Mouse (Mus musculus): ENCODE measurements at regions not wholly inside any gene's neighbourhood (a gene's known extent, or its start where the extent isn't known, plus 50 kb on each side); places are given as distances from the start of the nearest gene placed in this dataset.

DNA sequence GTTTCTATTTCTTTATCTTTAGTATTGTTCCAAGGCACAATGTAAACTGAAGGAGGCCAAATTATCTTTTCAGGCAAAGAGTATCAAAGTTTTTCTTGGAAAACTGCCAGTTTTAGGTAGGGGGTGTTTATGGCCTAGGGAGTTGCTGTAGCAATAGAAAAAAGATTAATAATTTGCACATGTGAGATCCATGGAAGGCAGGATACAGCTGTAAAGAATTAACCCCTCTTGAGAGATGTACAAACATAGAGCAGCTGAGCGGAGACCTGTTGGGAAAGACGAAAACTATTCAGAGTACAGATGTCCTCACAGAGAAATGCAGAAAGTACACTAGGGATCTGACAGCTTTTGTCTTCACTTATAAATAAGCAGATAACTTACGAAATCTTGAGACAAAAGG, 176.8 kb downstream of the Fign start:
- DNase-seq = no peak

- no peak for DNase-seq
Measured at GRCm38 (mm10) chr2:63920019-63920418, 177.8 kb downstream of the Fign start.

- DNase-seq = no peak
Measured at GRCm38 (mm10) chr2:63900644-63901043, 197.2 kb downstream of the Fign start.

- DNase-seq = no peak
Measured at GRCm38 (mm10) chr2:63878477-63878876, 219.4 kb downstream of the Fign start.

DNA sequence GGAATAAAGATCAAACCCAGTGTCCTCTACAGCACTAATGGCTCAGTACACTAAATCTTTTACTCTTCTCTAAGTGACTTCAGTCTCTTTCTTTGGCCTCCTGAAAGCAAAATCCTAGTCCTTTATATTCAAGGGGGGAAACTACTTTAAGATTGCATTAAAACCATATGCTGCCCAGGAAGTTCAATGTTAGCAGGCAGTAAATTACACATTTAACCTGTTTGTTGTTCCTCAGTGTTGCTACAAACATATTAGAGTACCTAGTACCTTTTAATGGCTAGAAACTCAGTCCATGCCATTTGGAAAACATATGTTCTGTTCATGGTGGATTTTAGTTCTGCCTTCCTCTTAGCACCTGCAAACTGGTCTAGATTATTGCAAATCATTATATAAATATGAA, 220.5 kb downstream of the Fign start:
- peak in 1 of 2 experiments; percentile 18 for DNase-seq

- peak; percentile 68 to 79 for DNase-seq
Measured at GRCm38 (mm10) chr2:63876375-63876774, 221.5 kb downstream of the Fign start.

DNA sequence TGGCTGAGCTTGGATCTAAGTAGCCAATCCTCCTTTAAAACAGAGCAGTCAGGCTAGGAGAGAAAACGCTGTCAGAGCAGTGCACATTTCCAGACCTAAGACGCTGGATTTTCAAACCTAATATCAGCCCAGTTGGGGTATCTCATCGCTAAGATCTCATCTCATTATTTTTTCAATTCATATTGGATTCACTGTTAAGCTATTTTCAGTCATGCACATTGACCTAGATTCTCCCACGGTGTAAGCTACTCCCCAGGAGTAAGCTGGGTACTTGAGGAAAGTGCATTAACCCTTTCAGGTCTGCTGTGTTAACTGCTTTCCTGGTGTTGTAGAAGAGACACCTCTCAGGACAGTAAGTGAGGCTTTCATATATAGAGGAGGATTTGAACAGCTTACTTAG, 222.7 kb downstream of the Fign start:
- no peak for DNase-seq

- no peak for DNase-seq
Measured at GRCm38 (mm10) chr2:63866524-63866923, 231.3 kb downstream of the Fign start.

- DNase-seq = no peak
Measured at GRCm38 (mm10) chr2:63861821-63862220, 236.0 kb downstream of the Fign start.

DNA sequence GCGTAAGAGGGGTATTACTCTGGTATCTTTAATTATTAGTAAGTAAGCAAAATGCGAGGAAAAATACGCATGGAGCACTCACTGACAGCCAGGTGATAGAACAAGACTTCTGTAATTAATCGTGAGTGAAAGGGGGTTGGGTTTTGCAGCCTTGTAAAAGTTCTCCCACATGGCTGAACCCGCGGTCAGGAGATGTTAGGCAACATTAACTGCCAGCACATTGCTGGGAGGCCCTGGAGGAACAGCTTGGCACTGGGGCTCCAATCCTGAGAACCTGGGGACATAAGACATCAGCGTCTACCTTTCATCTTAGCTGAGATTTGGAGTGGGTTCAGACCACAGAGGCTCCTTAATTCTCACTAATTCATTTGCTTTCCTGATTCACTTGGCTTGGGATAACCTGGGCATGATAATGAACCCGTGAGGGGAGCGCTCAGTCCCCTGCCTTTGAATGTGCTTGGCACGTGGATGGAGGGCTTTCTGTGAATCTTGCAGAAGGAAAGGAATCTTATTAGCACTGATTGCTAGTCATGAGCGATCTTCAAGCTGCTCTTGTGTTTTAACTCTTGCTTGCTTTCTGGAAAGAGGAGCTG, 241.3 kb downstream of the Fign start:
- no peak for DNase-seq

DNA sequence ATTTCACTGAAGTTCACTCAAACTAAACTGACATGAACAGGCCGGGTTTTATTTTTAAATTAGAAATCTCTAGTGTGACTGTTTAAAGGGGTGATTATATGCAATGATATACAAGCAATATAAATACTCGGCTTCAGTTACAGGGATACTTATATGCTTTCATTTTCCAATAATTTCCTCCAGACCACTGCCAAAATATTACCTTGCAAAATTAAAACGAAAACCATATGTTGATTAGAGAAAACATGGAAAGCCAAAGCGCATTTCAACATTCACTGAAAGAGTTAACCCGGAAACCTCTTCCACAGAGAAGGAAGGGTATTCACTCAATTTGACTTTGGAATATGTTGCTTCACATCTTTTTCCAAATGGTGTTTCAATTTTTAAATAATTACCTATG, 242.4 kb downstream of the Fign start:
- DNase-seq = no peak

- no peak for DNase-seq
Measured at GRCm38 (mm10) chr2:63854198-63854875, 243.5 kb downstream of the Fign start.

- no peak for DNase-seq
Measured at GRCm38 (mm10) chr2:63853226-63853625, 244.6 kb downstream of the Fign start.

DNA sequence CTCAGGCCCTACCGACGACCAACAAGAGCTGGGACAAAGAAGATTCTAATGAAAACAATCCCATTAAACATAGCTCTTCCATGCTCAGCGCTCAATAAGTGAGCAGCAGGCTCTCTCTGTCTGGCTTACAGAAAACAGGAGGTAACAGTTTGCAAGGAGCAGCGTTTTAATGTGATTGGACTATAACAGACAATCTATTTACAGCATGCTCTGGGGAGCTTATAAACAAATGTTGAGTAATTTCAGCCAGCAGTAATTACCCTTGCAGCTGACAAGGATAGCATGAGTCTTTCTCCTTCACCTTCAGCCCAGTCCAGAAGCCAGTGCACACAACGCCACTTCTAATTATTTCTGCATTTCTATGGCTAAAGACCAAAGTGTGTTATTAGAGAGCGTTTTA, 245.6 kb downstream of the Fign start:
- no peak for DNase-seq

- DNase-seq = no peak
Measured at GRCm38 (mm10) chr2:63850033-63850432, 247.8 kb downstream of the Fign start.

- DNase-seq = no peak
Measured at GRCm38 (mm10) chr2:63849486-63849885, 248.4 kb downstream of the Fign start.

- DNase-seq = no peak
Measured at GRCm38 (mm10) chr2:63832041-63832714, 265.7 kb downstream of the Fign start.

- no peak for DNase-seq
Measured at GRCm38 (mm10) chr2:63830431-63830830, 267.4 kb downstream of the Fign start.

DNA sequence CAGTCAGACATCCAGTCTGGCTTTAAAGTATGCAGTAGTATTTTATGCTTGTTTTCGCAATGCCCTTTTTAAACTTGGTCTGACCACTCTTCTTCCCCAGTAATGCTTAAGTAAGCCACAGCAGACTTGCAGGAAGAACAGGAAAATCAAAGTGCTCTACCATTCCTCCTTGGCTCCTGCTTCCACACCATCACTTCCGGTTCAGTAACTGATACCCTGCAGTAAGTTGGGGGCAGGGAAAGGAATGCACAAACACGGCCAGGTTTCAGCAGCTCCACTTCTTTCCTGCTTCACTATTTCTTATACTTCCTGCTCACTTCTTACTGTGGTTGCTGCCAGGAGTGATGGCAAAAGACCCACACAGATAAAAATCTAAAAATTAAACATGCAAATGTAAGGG, 269.2 kb downstream of the Fign start:
- DNase-seq = no peak

- no peak for DNase-seq
Measured at GRCm38 (mm10) chr2:63819440-63819839, 278.4 kb downstream of the Fign start.

All from kidney, adult 8-10 months (tissue).